Mouse (Mus musculus) spleen, postnatal 0 days (tissue): ENCODE data around the gene Morc2b. TPM values are rescaled to one million over a fixed set of nuclear protein-coding genes. Genes with fewer than 3 reads are reported as not detected.

Experiments used
- polyA plus RNA-seq: library from polyadenylated mRNA; unstranded; fragments of >200 nt; fragmentation: Nextera tagmentation; extraction: Ambion mirVana; gene quantifications from 2 replicates; pipeline ENCODE4 v1.2.1, GENCODE M21; 2015

The Morc2b gene
- not detected in 2 replicates for polyA plus RNA-seq

GRCm38 (mm10) chr17:33139261-33139820 is at the start of gene Morc2b:
TSS of gene Morc2b (minus strand) at chr17:33139683.

GRCm38 (mm10) chr17:33168147-33168546 is 28.7 kb upstream of the Morc2b start, which contains the start of gene Olfr55:
TSS of gene Olfr55 (plus strand) at chr17:33168447.

GRCm38 (mm10) chr17:33089220-33089949 is 50.1 kb downstream of the Morc2b start, which contains the start of gene Zfp563:
TSS of gene Zfp563 (plus strand) at chr17:33089310.

GRCm38 (mm10) chr17:33067958-33068357 is 71.5 kb downstream of the Morc2b start, which contains the start of gene 4921501E09Rik:
TSS of gene 4921501E09Rik (minus strand) at chr17:33068058.

Other genes with a start within 250 kb of the Morc2b start
- gene Zfp870, start 248.0 kb downstream of the Morc2b start, polyA plus RNA-seq: 1.7 and 2.7 TPM in 2 replicates
- not detected in 2 replicates for gene Cyp4f14, start 222.3 kb downstream of the Morc2b start, polyA plus RNA-seq
- gene Cyp4f13, start 192.3 kb downstream of the Morc2b start, polyA plus RNA-seq: 14.5 and 17.3 TPM in 2 replicates
- gene Zfp472, start 173.9 kb downstream of the Morc2b start, polyA plus RNA-seq: 7.3 and 7.4 TPM in 2 replicates
- gene Zfp952, start 146.6 kb downstream of the Morc2b start, polyA plus RNA-seq: 3.7 and 4.4 TPM in 2 replicates
- gene Zfp763, start 106.3 kb downstream of the Morc2b start, polyA plus RNA-seq: 3.4 and 4.2 TPM in 2 replicates
- gene 4921501E09Rik, start 71.6 kb downstream of the Morc2b start, polyA plus RNA-seq: not detected in 2 replicates
- gene Zfp563, start 50.4 kb downstream of the Morc2b start, polyA plus RNA-seq: 2.9 and 3.4 TPM in 2 replicates
- gene Olfr55, start 28.8 kb upstream of the Morc2b start, polyA plus RNA-seq: not detected in 2 replicates
- gene Olfr239, start 51.6 kb upstream of the Morc2b start, polyA plus RNA-seq: not detected in 2 replicates
- gene Olfr1564, start 82.0 kb upstream of the Morc2b start, polyA plus RNA-seq: not detected in 2 replicates
- 4.7 and 6.2 TPM in 2 replicates for gene Zfp955a, start 115.5 kb upstream of the Morc2b start, polyA plus RNA-seq
- gene Olfr63, start 125.0 kb upstream of the Morc2b start, polyA plus RNA-seq: 0.04 TPM in 1 of 2 replicates, not detected in the other
- 3.2 and 4.1 TPM in 2 replicates for gene Zfp955b, start 149.9 kb upstream of the Morc2b start, polyA plus RNA-seq
- gene Zfp81, start 219.2 kb upstream of the Morc2b start, polyA plus RNA-seq: 2.9 and 4.1 TPM in 2 replicates